In the genomic region with DNA sequence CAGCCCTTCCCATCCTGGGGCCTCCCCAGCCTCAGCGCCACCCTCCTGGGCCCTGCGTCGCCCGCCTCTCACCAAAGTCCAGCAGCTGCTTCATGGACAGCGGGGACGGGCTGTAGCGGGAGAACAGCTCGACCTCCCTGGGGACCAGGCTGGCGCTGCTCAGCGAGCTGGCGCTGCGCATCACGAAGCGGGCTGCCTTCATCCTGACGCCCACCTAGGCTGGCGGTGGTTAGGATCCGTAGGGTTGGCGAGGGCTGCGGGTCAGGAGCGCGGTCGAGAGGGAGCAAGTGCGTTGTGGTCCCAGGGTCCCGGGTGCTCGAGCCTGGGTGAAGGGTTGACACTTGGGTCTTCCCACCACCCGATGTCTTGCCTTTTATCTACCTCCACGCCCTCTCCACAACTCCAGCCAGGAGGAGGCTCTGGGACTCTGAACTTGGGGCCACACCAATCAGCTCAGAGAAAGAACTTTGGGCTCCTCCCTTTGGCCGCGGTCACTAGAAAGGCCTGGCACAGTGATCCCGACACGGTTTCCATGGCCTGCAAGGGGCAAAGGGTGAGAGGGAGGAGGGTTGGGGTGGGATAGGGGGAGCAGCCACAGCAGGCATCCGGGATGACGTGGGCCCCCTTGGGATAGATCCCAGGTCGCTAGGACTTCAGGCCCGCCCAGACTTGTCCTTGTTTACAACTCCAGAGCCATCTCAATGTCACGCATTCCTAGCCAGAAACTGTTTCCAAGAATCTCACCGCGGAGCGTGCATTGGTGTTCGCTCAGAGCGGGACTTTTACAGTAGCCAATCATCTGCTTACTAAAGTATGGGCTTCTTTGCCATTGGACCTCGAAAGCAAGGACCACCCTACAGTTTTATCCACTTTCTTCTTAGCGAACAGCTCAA, we compare ENCODE assay signal across 8 mouse cellular contexts. TPM values are rescaled to one million over a fixed set of nuclear protein-coding genes. Genes with fewer than 3 reads are reported as not detected.
DNase-seq lines count a peak whose midpoint lies in the region; ATAC-seq and TF ChIP-seq lines count a peak whose summit lies in the region.

A gene (minus strand): TSS at position 349 of the 893 bp plus-strand sequence.

- H3K27me3 ChIP-seq in liver, embryonic 15.5 days = peaks cover 8% of the 10 kb centered on the region

- no peak for TF ChIP-seq POLR2A in olfactory bulb, adult 2 months (IDR thresholded peaks at IDR 0.05; ENCODE audit: insufficient read depth, low read depth, low read length)

- intact Hi-C loops in heart, postnatal 25 days (cut with DNase I) = loop anchor here (10.0 kb wide), 1 partner anchor 89 kb away; no protein-coding TSS in a partner anchor

- peak within 1 kb of the TSS; percentile 58 for H3K4me2 ChIP-seq in liver, embryonic 15.5 days

- ATAC-seq in liver, embryonic 15.5 days (ENCODE audit: insufficient read depth) = peak; percentile 89

- H3K27ac ChIP-seq in liver, embryonic 15.5 days (replicated peaks) = peak within 1 kb of the TSS; percentile 67
- H3K27ac ChIP-seq in olfactory bulb, adult 2 months (ENCODE audit: insufficient read depth, low read depth, low read length) = no peak within 1 kb of the TSS

- no peaks in the 10 kb centered on the region for H3K9me3 ChIP-seq in liver, embryonic 15.5 days (replicated peaks)

- peak within 1 kb of the TSS; percentile 52 for H3K4me3 ChIP-seq in liver, embryonic 15.5 days (replicated peaks)
- peak within 1 kb of the TSS; percentile 49 for H3K4me3 ChIP-seq in olfactory bulb, adult 2 months (ENCODE audit: insufficient read depth, low read depth, low read length)

- TF ChIP-seq CTCF in olfactory bulb, adult 2 months (IDR thresholded peaks at IDR 0.05; ENCODE audit: insufficient read depth, low read depth, low read length) = no peak

- WGBS in liver, embryonic 15.5 days (ENCODE audit: insufficient replicate concordance) = 4% methylated on average over 43 of the region's 43 CpGs
- 2% methylated on average over 43 of the region's 43 CpGs for WGBS in olfactory bulb, adult 2 months

- peak within 1 kb of the TSS; percentile 15; the same call in 1 of the 2 replicates for H3K9ac ChIP-seq in liver, embryonic 15.5 days

- H3K4me1 ChIP-seq in liver, embryonic 15.5 days (replicated peaks) = no peaks in the 10 kb centered on the region
- peaks cover 8% of the 10 kb centered on the region for H3K4me1 ChIP-seq in olfactory bulb, adult 2 months (ENCODE audit: control insufficient read depth, insufficient read depth, low read length)

- H3K36me3 ChIP-seq in liver, embryonic 15.5 days (replicated peaks) = no peaks in the 10 kb centered on the region

- peak; percentile 90 for DNase-seq in Muller cell, postnatal 12 days (ENCODE audit: inconsistent ontology term)
- DNase-seq in cerebellum, adult 8-10 months = peak; percentile 8
- peak; percentile 82 for DNase-seq in forelimb bud, embryonic 11.5 days (ENCODE audit: low read depth, low spot score)
- DNase-seq in heart, postnatal 25 days (ENCODE audit: low spot score) = peak; percentile 92
- DNase-seq in layer of hippocampus, adult 11-12 months (ENCODE audit: low spot score) = peak; percentile 54
- DNase-seq in urinary bladder, postnatal 10 days (ENCODE audit: low spot score) = peak; percentile 49

RNA-seq across cellular contexts. Expression of the gene that starts here (rescaled TPM):
- 100 to 1,000 TPM; 594 to 699 TPM for total RNA-seq in heart, postnatal 25 days (2021)
- polyA plus RNA-seq in liver, embryonic 15.5 days (2015; fragmentation: Nextera tagmentation; extraction: Ambion mirVana) = 2.8 and 3.1 TPM in 2 replicates
- not detected in 2 replicates for polyA plus RNA-seq in olfactory bulb, adult 2 months (2012; ENCODE audit: insufficient read depth, insufficient read length, low replicate concordance, missing spikeins)

Comparison
In these comparisons a context has a peak if more than half of its experiments do, and no peak if none do; other contexts are left out.
1. DNase-seq: peak in every context shown above with its lines; median percentile 92 in heart, postnatal 25 days; 90 in Muller cell, postnatal 12 days; 82 in forelimb bud, embryonic 11.5 days; 54 in layer of hippocampus, adult 11-12 months; 49 in urinary bladder, postnatal 10 days; 8 in cerebellum, adult 8-10 months.